Mouse (Mus musculus) testis, postnatal 10 days (tissue): ENCODE data around the gene Lrrc4b.

Source experiments
- DNase-seq: peaks from one replicate; pipeline ENCODE4 v3.0.0; 2021; ENCODE audit warnings: low spot score

The Lrrc4b gene

DNA sequence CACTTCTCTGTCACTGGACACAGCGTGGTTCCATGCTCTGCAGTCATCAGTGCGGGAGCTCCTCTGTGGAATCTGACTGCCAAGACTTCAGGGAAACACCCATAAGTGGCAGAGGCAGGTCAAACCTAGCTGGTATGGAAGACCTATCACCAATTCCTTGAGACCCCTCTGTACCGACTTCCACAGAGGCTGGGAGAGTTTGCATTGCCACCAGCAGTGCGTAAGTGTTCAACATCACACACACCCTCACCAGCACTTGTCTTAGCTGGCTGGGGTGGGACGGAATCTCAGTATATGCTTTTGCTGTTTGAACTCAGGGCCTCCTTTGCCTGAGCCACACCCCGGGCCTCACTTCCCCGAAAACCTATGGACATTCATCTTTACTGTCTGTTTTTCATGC lies 59.1 kb downstream of the Lrrc4b start:
- DNase-seq = no peak

- no peak for DNase-seq
Observed at GRCm38 (mm10) chr7:44488545-44488944, 59.7 kb downstream of the Lrrc4b start.

DNA sequence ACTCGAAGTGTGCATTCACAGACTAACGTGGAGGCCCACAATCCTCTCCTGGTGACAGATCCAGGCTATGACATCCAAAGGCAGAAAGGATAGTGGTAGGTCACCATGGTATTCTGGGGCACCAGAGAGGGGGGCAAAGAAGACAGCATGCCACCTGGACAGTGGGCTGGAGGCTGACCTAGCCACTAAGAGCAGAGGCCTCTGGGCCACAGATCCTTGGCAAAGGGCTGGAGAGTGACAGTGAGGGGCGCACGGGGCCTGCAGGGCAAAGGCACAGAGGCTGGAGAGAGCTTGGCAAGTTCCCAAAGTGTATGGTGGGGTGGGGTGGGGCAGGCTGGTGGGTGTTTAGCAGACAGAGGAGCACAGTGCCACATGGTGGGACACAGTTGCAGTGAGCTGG lies 61.5 kb downstream of the Lrrc4b start:
- peak; percentile 46 for DNase-seq

GRCm38 (mm10) chr7:44491391-44491790 lies 62.6 kb downstream of the Lrrc4b start:
- peak; percentile 40 for DNase-seq

DNA sequence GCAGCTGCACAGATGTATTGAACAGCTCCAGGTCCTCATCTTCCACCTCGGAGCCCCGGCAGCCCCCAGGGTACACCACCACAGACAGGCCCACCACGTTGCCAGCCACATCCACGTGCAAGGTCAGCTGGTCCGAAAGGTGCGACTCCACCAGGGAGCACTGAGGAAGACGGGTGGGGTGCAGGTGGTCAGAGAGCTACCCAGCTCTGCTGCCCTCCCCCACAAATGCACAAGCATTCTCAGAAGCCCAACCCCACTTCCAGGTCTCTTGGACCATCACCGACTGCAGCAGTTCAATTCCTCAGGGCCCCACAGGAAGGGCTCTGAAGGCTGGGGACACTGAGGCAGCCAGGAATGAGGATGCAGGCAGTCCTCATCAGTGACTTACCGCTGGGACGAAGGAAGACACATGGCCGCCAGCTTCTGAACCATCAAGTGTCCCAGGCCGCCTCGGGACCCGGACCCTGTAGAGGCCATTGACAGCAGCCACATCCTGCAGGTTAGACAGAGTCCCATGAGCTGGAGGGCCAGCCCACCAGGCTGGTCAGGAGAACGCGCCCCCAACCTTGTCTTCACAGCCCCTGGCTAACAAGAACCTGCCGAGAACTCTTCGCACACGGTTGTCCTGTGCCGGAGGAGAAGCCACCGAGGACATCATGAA lies 63.5 kb downstream of the Lrrc4b start:
- DNase-seq = peak; percentile 42

GRCm38 (mm10) chr7:44494681-44495080 lies 65.9 kb downstream of the Lrrc4b start:
- DNase-seq = peak; percentile 52

DNA sequence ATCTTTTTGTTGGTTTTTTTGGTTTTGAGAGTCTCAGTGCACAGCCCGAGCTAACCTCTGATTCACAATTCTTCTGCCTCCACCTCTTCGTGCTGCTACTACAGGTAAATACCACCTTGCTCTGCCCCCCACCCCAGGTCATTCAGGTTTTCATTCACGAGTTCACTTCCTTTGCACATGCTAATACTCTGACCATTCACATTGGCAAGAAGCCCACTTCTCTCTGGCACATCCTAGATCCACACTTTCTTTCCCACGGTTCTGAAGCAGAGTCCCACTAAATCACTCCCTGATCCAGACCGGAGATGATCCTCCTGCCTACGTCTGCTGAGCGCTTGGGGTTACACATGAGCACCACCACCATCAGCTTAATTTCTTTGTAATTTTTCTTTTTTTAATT lies 66.3 kb downstream of the Lrrc4b start:
- DNase-seq = peak; percentile 35

DNA sequence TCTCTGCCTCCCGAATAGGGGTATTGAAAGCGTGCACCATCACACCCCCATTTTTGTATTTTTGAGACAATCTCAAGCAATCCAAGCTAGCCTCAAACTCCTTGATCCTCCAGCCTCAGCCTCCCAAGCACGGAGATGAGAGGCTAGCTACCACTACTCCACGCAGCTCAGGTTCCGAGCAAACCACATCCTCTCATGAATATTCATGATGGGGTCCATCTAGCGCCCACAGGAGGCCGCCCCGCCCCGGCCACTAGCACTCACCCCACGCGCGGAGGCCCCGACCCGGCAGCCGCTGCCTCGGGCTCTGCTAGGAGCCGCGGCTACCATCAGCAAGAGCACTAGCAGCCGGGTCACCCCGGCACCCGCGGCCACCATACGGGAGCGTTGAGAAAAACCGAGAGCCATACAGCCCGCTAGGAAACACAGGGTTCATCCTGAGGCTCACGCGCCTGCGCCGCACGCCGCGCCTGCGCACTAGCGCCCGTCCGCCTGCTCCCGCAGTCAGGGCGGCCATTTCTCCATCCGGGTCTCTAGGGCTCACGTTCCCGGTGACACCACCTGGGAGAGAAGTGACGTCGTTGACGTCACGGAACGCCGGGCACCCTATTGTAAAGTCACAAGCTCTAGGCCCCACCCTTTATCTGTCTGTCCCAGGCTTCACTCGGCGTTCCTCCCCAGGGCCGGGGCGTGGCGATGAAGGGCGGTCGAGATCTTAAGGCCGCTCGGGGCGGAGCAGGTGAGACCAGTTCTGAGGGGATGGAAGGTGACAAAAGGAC lies 67.4 kb downstream of the Lrrc4b start, which contains the start of the genes Emc10 and Fam71e1:
Gene Emc10, minus strand, starts transcription at position 538 of the 779 bp plus-strand sequence.
Gene Fam71e1, plus strand, starts transcription at position 590 of the 779 bp plus-strand sequence.
- peak; percentile 97 for DNase-seq

GRCm38 (mm10) chr7:44496771-44497109 lies 67.9 kb downstream of the Lrrc4b start:
- no peak for DNase-seq

DNA sequence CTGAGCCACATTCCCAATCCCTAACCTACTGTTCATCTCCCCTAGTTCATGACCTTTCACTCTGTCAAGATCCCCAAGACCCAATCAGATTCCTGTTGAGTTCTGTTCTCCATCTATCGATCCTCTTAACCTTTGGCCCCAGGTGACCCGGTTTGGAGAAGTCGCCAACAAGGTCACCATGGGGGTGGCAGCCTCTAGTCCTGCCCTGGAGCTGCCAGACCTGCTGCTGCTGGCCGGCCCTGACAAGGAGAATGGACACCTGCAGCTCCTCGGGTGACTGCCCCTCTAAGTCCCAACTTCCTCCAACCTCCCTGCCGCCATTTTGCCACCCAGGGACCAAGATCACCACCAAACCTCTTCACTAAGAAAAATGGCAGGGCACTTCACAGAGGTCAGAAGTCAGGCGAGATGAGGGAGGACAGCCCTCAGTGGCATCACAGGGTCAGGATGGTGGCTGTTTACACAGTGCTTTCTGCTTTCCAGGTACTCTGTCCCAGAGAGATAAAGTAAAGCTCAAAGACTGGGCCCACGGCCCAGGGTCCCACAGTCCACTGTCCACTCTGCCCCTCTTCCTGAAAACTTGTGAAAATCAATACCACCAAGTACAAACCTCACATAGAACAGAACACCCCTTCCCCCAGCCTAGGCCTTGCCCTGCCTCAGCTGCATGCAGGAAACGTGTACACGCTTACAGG lies 68.7 kb downstream of the Lrrc4b start:
- peak; percentile 41 for DNase-seq

DNA sequence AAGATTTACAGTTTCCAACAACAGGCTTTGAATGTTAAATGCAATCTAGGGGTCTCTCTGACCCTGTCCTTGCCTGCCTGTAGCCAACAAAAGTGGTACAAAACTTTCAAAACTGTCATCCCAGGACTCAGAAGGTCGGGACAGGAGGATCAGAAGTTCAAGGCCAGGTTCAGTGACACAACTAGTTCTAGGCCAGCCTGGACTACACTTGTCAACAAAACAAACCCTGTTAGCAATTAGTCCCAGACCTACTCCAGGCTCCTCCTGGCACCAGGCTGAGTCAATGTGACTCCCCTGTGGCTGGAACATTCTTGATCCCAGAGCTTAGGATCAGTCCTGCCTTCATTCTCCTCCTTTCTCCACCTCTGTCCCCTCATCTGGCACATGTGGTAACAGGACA lies 70.1 kb downstream of the Lrrc4b start:
- DNase-seq = peak; percentile 30

GRCm38 (mm10) chr7:44500046-44500445 lies 71.2 kb downstream of the Lrrc4b start:
- DNase-seq = peak; percentile 57

DNA sequence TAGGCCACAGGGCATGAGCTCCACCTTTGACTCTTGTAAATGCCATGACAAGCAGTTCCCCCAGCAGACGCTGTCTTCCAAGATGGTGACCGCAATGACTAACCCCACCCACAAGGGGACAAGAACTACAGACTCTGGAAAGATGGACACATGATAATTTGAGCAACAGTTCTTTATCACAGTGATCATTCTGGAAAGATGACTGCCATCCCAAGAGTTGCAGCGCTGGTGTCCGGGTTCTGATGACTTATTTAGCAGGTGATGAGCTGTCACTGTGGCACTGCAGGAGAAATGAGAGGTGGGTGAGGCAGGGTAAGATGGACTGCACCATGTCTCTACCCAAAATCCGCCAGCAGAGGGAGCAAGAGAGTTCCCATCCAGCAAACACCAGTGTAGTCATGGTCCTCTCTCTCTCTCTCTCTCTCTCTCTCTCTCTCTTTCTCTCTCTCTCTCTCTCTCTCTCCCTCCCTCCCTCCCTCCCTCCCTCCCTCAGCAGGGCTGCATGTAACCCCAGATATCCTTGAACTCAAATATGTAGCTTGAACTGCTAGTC lies 72.8 kb downstream of the Lrrc4b start:
- DNase-seq = peak; percentile 85

GRCm38 (mm10) chr7:44507491-44507890 lies 78.7 kb downstream of the Lrrc4b start:
- no peak for DNase-seq
